Mouse (Mus musculus): ENCODE results near the gene Irf2bp1. TPM values are rescaled to one million over a fixed set of nuclear protein-coding genes. Genes with fewer than 3 reads are reported as not detected.

Gene Irf2bp1
- polyA plus RNA-seq, 1 experiment = 5.0 TPM

DNA sequence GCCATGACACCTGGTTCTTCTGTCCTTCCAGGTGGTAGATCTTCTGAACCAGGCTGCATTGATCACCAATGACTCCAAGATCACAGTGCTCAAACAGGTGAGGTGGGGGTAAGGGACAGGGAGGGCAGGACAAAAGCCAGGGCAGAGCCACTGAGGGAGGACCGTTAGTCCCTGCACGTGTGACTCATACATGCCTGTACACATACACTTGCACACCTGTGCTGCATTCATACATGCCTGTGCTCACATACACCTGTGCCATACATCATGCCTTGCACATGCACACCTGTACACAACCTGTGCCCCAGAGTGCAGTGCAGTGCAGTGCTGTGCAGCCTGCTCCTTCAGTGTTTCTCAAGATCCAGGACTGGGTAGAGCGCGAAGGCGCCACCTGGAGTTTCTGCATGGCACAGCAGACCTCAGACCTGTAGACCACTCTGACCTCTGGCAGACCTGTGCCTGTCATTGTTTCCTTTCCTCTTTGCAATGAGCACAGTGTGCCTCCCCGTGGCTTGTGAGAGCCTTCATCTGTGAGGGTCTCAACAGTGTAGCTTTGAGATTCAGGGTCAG, 25.3 kb downstream of the Irf2bp1 start:
- TF ChIP-seq TAL1 (IDR thresholded peaks at IDR 0.05; ENCODE audit: low read length) = no peak
- TF ChIP-seq GATA1 (IDR thresholded peaks at IDR 0.05; ENCODE audit: low read length) = no peak
- H3K4me3 ChIP-seq (replicated peaks) = no peak overlapping the region
- H3K4me1 ChIP-seq (ENCODE audit: control insufficient read depth) = peaks cover 35% of the 10 kb centered on the region
- no peaks in the 10 kb centered on the region for H3K9me3 ChIP-seq (ENCODE audit: control insufficient read depth, low read length)
- no peaks in the 10 kb centered on the region for H3K27me3 ChIP-seq (ENCODE audit: control insufficient read depth)
- peaks cover 61% of the 10 kb centered on the region for H3K36me3 ChIP-seq (ENCODE audit: control insufficient read depth)

DNA sequence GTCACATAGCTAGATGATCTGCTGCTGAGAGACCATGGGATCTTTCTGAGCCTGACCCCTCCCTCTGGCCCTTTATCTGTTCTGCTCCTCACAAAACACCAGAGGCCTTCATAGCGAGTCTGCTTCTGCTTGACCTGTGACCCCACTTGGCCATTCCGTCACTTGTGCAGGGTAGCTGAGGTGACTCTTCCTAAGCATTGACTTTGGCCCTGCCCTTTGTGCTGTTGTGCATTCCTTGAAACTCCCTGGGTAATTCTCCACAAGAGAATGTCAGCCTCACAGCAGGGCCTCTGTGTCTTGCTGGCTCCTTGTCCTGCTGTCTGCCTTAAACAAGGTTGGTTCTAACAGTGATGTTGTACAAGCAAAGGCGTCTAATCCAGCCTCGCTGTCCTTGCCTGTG, 27.8 kb downstream of the Irf2bp1 start:
- no peak for TF ChIP-seq GATA1 (IDR thresholded peaks at IDR 0.05; ENCODE audit: low read length)
- no peak for TF ChIP-seq TAL1 (IDR thresholded peaks at IDR 0.05; ENCODE audit: low read length)
- Histone ChIP-seq H3K4me1 (ENCODE audit: control insufficient read depth) (peaks cover 14% of the 10 kb centered on the region), H3K4me3 (replicated peaks) (no peak overlapping the region), H3K27me3 (ENCODE audit: control insufficient read depth) (no peaks in the 10 kb centered on the region), H3K36me3 (ENCODE audit: control insufficient read depth) (peaks cover 84% of the 10 kb centered on the region), H3K9me3 (ENCODE audit: control insufficient read depth, low read length) (no peaks in the 10 kb centered on the region)

DNA sequence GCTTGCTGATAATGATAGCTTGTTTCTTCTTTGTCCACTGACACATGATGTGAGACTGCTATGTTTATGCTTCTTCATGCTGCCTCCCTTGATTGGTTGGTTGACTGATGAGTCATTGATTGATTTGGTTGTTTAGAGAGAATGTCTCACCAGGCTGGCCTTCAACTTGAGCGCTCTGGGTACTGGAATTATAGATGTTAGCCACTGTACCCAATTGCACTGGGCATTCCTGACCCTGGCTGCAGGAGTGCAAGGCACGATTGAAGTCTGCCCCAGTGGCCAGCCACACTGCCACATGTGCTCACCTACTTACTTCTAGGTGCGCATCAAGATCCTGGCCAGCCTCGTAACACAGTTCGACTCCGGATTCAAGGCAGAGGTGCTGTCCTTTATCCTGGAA, 40.8 kb downstream of the Irf2bp1 start:
- Histone ChIP-seq H3K36me3 (ENCODE audit: control insufficient read depth) (peaks cover 99% of the 10 kb centered on the region), H3K4me3 (replicated peaks) (no peak overlapping the region), H3K27me3 (ENCODE audit: control insufficient read depth) (no peaks in the 10 kb centered on the region), H3K9me3 (ENCODE audit: control insufficient read depth, low read length) (no peaks in the 10 kb centered on the region), H3K4me1 (ENCODE audit: control insufficient read depth) (no peaks in the 10 kb centered on the region)
- TF ChIP-seq GATA1 (IDR thresholded peaks at IDR 0.05; ENCODE audit: low read length) = no peak
- TF ChIP-seq TAL1 (IDR thresholded peaks at IDR 0.05; ENCODE audit: low read length) = no peak

DNA sequence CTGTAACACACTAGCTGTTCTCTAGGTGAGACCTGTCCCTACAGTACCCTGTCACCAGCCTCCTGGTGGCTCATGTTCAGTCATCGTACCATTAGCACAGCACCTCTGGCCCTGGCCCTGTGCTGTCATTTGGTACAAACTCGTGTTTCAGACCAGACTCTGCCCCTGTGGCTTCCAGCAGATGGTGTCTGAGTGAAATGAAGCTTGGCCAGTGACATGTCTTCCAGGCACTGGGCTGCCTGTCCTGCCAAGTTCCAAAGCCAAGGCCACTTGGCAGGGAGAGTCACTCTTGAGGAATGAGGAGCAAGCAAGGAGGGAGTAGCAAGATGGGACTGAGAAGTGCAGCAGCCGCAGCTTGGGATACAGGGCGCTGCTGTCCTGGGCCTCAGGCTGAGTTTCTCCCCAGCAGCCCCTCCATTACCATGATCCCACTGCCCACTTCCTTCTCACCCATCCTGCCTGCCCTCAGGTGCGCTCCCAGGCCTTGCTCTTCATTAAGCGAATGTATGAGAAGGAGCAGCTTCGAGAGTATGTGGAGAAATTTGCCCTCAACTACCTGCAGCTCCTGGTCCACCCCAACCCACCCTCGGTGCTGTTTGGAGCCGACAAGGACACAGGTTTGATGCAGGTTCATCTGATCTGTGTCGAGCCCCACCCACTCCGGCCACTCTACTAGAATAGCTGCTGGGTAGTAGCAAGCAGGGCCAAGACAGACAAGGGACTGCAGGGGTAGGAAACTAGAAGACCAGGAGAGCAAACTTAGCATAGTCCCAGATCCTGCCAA, 42.6 kb downstream of the Irf2bp1 start:
- H3K27me3 ChIP-seq (ENCODE audit: control insufficient read depth) = no peaks in the 10 kb centered on the region
- no peak for TF ChIP-seq GATA1 (IDR thresholded peaks at IDR 0.05; ENCODE audit: low read length)
- TF ChIP-seq TAL1 (IDR thresholded peaks at IDR 0.05; ENCODE audit: low read length) = no peak
- H3K9me3 ChIP-seq (ENCODE audit: control insufficient read depth, low read length) = no peaks in the 10 kb centered on the region
- no peak overlapping the region for H3K4me3 ChIP-seq (replicated peaks)
- no peaks in the 10 kb centered on the region for H3K4me1 ChIP-seq (ENCODE audit: control insufficient read depth)
- peaks cover 99% of the 10 kb centered on the region for H3K36me3 ChIP-seq (ENCODE audit: control insufficient read depth)

DNA sequence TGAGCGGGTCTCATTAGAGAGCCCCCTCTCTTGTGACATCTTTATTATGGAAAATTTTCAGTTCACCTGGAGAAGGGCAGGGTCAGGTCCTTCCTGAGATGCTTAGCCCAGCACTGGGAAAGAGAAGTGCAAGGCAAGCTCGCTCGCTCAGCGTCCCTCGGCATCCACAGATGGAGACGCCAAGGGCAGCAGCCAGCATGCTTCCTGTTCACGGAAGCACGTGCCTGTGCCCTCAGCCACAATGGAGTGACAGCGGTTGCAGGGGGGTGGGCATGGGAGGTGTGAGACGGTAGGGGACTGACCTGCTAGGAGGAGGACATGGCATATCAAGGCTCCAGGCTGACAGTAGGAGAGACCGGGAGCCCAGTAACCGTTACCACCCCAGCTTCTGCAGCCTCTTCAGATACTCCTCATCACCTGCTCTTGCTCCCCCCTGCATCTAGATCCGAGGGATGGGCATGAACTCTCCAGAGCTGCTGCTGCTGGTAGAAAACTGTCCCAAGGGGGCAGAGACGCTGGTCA, 44.2 kb downstream of the Irf2bp1 start:
- H3K4me1 ChIP-seq (ENCODE audit: control insufficient read depth) = no peaks in the 10 kb centered on the region
- H3K9me3 ChIP-seq (ENCODE audit: control insufficient read depth, low read length) = no peaks in the 10 kb centered on the region
- TF ChIP-seq GATA1 (IDR thresholded peaks at IDR 0.05; ENCODE audit: low read length) = no peak
- no peak for TF ChIP-seq TAL1 (IDR thresholded peaks at IDR 0.05; ENCODE audit: low read length)
- no peak overlapping the region for H3K4me3 ChIP-seq (replicated peaks)
- peaks cover 99% of the 10 kb centered on the region for H3K36me3 ChIP-seq (ENCODE audit: control insufficient read depth)
- no peaks in the 10 kb centered on the region for H3K27me3 ChIP-seq (ENCODE audit: control insufficient read depth)

DNA sequence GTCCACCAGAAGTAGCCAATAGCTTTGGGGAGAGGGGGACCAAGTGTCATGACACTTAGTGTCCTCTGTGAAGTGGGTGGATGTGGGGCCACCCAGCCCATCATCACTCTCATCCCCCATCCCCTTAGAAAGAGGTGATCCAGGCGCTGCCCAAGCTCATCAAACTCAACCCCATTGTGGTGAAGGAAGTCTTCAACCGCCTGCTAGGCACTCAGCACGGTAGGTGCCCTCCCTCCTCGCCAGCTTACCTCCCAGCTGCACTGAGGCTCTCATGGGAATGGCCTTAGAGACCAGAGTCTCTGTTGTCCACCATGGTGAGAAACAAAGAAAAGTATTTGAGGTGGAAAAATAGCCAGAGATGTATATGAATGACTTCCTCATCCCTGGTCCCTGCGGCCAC, 45.4 kb downstream of the Irf2bp1 start:
- Histone ChIP-seq H3K27me3 (ENCODE audit: control insufficient read depth) (no peaks in the 10 kb centered on the region), H3K9me3 (ENCODE audit: control insufficient read depth, low read length) (no peaks in the 10 kb centered on the region), H3K36me3 (ENCODE audit: control insufficient read depth) (peaks cover 98% of the 10 kb centered on the region), H3K4me1 (ENCODE audit: control insufficient read depth) (no peaks in the 10 kb centered on the region), H3K4me3 (replicated peaks) (no peak overlapping the region)
- TF ChIP-seq TAL1 (IDR thresholded peaks at IDR 0.05; ENCODE audit: low read length) (no peak), GATA1 (IDR thresholded peaks at IDR 0.05; ENCODE audit: low read length) (no peak)

DNA sequence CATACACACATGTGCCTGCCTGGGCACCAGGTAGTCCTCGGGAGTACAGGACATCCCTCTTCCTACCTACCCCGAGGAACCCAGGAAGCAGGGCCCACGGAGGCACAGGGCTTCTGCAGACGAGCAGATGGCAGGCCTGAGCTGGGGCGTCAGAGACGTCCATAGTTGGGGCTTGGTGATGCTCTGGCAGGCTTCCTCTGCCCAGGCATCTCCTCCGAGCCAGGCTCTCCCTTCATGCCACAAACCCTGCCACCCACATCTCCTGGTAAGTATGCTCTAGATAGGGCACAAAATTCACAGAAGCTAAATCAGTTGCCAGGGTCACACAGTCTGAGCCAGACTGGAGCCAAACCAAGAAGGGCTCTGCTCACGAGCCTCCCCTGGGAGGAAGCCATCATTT, 46.3 kb downstream of the Irf2bp1 start:
- H3K27me3 ChIP-seq (ENCODE audit: control insufficient read depth) = no peaks in the 10 kb centered on the region
- H3K9me3 ChIP-seq (ENCODE audit: control insufficient read depth, low read length) = no peaks in the 10 kb centered on the region
- no peaks in the 10 kb centered on the region for H3K4me1 ChIP-seq (ENCODE audit: control insufficient read depth)
- TF ChIP-seq TAL1 (IDR thresholded peaks at IDR 0.05; ENCODE audit: low read length) = no peak
- TF ChIP-seq GATA1 (IDR thresholded peaks at IDR 0.05; ENCODE audit: low read length) = no peak
- no peak overlapping the region for H3K4me3 ChIP-seq (replicated peaks)
- peaks cover 98% of the 10 kb centered on the region for H3K36me3 ChIP-seq (ENCODE audit: control insufficient read depth)

DNA sequence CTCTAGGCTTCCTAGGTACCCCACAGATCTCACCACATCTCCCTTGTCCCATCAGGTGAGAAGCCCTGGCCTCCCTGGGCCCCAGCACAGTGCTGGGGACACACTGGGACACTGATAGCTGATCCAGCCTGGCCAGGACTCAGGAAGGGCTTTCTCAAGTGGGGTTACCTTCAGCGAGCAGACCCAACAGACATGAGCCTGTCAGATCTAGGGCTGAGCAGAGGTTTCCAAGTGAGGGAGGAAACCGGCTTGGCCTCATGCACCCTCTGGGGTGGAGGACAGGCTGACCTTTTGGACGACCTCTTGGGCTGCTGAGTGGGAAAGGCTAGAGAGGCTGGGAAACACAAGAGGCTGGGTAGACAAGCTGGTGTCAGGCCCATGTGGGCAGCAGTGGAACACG, 47.3 kb downstream of the Irf2bp1 start:
- H3K27me3 ChIP-seq (ENCODE audit: control insufficient read depth) = no peaks in the 10 kb centered on the region
- H3K4me1 ChIP-seq (ENCODE audit: control insufficient read depth) = no peaks in the 10 kb centered on the region
- H3K4me3 ChIP-seq (replicated peaks) = no peak overlapping the region
- peaks cover 90% of the 10 kb centered on the region for H3K36me3 ChIP-seq (ENCODE audit: control insufficient read depth)
- H3K9me3 ChIP-seq (ENCODE audit: control insufficient read depth, low read length) = no peaks in the 10 kb centered on the region
- TF ChIP-seq GATA1 (IDR thresholded peaks at IDR 0.05; ENCODE audit: low read length) (no peak), TAL1 (IDR thresholded peaks at IDR 0.05; ENCODE audit: low read length) (no peak)

DNA sequence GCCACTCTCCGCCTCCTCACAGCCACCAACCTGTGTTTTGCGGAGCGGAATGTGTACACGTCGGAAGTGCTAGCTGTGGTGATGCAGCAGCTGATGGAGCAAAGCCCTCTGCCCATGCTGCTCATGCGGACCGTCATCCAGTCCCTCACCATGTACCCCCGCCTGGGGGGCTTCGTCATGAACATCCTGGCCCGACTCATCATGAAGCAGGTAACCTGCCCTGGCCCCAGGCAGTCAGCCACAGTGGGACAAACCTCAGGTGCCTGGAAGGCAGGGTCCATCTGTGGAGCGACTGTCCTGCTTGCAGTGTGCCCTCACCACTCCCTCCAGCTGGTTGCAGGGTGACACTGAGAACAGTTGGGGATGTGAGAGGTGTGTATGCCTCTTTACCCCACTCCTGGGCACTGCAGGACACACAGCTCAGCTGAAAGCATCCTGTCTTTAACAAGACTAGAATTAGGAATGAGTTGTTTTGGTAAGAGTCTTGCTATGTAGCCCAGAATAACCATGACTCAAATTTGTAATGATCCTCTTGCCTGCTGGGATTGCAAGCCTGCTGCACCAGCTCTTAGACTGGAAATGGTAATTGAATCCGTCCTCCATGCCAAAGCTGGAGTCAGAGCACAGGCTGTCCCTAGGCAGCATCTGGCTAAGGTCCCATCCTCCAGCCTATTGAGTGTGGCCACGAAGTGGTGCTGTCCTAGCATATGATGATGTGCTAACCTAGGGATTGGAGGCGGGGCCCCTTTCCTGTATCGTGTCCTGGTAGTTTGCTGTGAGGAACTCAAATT, 48.7 kb downstream of the Irf2bp1 start:
- Histone ChIP-seq H3K9me3 (ENCODE audit: control insufficient read depth, low read length) (no peaks in the 10 kb centered on the region), H3K4me1 (ENCODE audit: control insufficient read depth) (no peaks in the 10 kb centered on the region), H3K36me3 (ENCODE audit: control insufficient read depth) (peaks cover 76% of the 10 kb centered on the region), H3K4me3 (replicated peaks) (no peak overlapping the region), H3K27me3 (ENCODE audit: control insufficient read depth) (no peaks in the 10 kb centered on the region)
- TF ChIP-seq GATA1 (IDR thresholded peaks at IDR 0.05; ENCODE audit: low read length) (no peak), TAL1 (IDR thresholded peaks at IDR 0.05; ENCODE audit: low read length) (no peak)
